Mouse (Mus musculus) right cerebral cortex, adult 18-20 months (tissue): ENCODE data around the gene Olfr90.

ENCODE experiments used
- DNase-seq: peaks from one replicate; pipeline ENCODE4 v3.0.0; 2022; ENCODE audit warnings: mixed read lengths

Gene Olfr90

DNA sequence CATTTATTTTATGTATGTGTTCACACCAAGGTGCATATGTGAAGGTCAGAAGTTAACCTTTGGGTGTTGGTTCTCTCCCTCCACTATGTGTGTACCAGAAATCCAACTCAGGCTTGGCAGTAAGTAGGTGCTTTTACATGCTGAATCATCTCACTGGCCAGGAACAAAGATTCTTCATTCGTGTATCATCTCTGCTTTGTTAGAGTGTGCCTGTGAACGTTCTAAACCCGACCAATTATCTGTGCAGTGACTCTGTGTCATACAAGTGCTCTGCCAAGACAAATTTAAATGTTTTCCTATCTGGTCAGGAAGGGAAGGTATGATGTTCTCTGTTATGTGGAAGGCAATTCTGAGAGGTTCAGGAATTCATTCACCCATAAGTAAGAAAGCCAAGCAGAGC, 26.9 kb downstream of the Olfr90 start:
- no peak for DNase-seq

DNA sequence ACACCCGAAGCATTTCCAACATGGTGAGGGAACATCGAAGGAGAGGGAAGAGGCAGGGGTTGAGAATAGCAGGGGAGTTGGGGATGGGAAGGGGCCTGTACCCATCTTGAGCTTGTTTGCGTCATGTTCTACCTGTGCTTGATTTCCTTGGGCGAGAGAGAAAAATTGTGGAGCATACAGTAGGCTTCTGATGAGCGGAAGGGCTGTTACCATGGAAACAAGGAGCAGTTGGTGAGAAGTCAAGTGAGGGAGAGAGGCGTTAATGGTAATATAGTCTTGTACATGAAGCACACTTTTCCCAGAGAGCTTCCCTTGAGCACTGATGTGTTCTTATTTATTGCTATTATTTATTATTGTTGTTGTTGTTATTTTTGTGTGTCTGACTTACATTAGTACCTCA, 31.3 kb downstream of the Olfr90 start:
- no peak for DNase-seq

DNA sequence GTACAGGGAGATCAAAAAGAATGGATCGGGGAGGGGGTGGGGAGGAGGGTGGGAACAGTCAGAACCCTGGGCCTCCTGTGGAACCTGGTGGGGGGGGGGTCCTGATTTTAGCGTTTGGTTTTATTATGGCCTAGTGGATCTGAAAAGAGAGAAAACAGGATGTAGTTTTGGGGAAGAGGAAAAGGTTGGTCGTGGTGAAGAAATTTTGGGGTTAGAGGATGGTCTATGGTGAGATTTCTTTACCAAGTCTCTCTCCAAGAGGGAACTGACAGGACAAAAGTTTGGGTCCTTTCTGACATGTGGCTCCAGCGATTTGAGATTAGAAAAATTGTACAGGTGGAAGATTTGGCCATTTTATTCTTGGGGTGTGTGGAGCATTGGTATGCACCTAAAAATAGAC, 36.6 kb downstream of the Olfr90 start:
- DNase-seq = no peak

DNA sequence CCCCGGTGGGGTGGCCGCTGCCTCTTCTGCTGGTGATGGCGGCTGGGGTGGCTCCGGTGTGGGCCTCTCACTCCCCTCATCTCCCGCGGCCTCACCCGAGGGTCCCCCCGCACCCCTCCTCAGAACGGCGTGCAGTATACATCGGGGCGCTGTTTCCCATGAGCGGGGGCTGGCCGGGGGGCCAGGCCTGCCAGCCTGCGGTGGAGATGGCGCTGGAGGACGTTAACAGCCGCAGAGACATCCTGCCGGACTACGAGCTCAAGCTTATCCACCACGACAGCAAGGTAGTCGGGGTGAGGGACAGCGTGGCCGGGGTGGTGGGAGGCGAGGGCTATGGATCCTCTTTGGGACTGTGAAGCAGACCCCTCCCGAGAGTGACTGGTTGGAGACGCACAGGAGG, 37.4 kb downstream of the Olfr90 start:
- no peak for DNase-seq

DNA sequence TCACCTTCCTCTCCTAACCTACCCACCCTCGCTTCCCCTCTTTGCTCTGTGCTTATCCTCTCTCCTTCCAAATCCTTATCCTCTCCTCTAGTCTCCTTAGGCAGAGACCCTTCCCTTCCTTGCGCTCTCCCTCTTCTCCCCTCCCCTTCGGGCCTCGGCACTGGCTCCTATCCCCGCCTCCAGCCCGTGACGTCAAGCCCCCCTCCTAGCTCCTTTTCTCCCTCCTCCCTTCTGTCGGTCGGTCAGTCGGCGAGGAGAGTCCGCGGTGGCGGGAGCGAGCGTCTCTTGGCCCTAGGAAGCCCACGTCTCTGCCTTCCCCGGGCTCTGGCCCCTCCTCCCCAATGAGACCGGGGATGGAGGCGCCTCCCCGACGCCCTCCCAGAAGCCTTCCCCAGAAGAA, 37.9 kb downstream of the Olfr90 start:
- DNase-seq = peak; percentile 95

DNA sequence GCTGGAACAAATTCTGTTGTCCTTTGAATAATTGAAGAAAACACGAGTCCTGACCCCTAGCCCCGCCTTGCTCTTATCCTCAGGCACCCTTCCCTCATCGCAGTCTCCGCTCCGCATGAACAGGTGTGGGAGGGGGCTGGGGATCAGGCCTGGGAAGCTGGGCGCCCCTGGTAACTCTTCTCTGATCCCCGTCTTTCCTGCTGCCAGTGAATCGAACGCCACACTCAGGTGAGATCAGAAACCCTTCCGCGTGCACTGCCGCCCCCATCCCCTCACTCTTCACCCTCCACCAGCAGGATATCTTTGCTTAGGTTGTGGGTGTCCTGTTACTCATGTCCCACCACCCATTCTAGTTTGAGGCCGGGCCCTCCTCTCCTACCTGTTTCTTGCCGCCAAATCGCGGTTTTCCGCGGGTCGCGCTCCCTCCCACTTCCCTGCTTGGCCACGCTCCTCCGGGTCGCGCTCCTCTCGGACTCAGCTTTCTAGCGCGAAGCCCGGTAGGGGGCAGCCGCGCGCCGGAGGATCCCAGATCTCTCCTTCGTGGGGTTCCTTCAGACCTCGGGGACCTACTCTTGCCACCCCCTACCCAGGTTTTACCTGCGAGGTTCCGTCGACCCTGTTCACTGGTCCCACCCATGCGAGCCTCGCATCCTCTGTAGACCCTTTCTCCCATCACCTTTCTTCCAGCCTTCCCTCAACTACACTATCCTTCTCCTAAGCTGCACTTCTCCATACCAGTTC, 38.6 kb downstream of the Olfr90 start:
- DNase-seq = peak; percentile 84

DNA sequence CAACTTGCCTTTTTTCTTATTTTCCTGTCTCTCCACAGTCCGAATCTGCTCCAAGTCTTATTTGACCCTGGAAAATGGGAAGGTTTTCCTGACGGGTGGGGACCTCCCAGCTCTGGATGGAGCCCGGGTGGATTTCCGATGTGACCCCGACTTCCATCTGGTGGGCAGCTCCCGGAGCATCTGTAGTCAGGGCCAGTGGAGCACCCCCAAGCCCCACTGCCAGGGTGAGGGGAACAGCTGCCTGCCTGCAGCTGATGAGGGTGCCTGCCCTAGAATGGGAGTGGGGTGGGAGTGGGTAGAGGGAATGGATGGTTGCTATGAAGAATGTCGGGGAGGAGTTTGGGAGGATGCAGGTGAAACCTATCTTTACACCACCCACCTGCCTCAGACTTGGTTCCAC, 39.9 kb downstream of the Olfr90 start:
- no peak for DNase-seq

DNA sequence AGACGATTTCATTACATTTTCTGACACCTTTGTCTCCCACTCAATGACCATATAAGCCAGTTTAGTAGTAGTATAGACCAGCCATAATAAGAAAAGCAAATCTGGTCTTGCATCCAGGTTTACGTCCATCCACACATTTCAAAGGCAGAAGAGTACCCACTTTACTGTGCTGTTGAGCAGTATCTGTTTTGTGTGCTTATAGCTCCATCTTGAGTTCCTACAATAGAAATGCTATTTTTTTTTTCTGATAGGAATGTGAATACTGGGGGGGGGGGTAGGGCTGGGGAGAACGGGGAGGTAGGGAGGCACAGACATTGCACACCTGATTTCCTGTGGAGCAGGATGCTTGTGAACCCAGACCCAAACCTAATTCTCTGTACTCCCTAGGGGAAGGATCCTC, 40.3 kb downstream of the Olfr90 start:
- no peak for DNase-seq

DNA sequence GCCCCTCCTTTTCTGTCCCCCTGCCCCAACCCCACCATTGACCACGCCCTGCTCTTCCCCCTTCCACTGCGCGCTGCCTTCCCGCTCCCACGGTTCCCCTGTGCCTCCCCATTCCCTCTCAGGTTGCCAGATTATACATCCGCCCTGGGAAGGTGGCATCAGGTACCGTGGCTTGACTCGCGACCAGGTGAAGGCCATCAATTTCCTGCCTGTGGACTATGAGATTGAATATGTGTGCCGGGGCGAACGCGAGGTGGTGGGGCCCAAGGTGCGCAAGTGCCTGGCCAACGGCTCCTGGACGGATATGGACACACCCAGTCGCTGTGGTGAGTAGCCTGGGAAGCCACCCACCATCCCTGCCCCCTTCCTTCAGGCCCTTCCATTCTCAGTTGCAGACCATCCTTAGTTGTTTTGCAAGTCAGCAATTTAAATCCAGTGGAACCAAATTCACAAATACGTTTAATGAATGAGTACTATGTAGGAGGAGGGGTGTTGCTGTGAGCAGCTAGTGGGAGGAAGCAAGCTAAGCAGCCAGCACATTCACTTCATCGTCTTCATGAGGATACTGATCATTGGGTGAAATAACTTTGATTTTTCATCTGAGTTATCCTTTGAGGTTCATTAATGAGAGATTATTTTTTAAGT, 40.8 kb downstream of the Olfr90 start:
- no peak for DNase-seq

DNA sequence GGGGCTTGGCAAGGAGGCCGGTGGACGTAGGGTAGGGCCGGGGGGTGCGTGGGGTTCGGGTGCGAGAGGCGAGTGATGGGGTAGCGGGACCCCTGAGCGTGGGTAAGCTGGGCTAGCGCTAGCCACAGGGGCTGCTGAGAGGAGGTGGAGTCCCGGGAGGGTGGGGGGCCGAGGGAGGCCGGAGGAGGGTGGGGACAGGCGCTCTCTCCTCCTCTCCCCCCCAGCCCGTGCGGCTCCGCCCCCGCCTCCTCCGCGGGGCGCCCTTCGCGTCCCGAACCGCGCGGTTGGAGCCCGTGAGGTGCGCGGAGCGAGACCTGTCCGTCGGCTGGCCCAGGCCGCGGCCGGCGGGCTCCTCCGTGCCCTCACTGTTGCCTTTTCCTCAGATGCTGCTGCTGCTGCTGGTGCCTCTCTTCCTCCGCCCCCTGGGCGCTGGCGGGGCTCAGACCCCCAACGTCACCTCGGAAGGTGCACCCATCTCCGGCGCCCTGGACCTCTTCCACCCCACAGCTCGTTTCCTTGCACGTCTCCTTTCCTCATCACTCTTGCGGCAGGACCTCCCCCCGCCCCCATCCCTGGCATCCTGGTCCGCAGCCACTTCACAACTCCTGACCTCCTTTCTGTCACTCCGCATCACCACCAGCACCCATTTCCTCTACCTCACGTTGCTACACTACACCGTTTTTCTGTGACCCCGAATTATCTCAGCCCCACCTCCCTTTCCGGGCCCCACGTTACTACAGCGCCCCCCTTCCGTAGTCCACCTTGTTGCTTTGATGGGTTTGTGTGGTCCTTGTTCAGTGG, 41.8 kb downstream of the Olfr90 start:
- DNase-seq = peak; percentile 69

DNA sequence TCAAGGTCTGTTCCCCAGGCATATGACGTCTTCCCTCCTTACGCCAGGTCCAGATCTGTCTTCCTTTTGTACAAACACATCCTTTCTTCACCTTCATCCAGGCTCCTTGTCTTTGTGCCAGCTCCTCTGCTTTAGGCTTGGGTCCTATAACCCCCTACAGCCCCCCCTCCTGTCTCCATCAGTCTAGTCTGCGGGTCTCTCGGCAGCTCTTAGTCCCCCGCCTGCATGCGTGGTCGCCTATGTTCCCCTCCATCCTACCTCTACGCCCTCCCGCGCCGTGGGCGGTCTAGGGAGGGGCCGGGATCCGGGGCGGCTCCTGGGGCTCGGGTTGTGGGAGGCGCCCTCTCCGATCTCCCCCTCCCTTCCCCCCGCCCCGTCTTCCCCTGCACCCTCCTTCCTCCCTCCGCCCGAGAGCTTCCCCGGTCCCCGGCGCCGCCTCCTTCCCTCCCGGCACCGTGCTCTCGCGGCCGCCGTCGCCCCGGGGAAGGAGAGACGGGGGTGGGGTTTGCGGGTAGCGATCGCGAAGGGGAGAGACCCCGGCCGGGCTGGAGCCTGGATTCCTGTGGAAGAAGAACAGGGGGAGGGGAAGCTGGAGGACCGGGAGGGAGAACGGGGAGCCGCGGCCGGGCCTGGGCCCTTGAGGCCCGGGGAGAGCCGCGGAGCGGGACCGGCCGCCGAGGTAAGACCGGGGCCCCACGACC, 42.5 kb downstream of the Olfr90 start, which contains the start of gene Gabbr1:
Gabbr1 (plus strand) TSS at position 356 of the 701 bp plus-strand sequence.
- peak; percentile 89 for DNase-seq

DNA sequence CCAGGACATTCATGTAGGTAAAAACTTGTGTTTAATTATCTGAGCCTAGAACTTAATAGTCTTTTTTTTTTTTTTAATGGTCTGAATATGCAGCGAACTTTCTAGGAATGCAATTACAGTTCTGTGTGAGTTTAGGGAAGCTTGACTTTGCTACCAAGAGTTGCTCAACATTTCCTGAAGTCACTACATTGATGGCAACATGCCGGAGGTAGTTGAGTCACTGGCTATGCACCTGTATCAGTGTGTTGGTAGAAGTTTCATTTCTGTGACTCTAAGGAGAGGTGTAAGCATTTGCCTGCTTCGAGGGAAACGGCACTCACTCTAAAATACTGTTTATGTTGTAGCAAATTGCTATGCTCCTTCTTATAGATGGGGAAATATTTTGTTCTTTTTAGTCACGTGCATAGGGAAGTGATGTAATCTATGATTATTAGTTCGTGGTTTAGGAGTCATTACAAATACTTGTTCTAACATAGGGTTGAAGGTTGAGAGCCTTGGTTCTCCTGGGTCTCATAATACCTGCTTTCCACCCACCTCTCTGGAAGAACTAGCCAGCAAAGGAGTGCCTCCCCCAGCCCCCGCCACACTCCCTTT, 43.6 kb downstream of the Olfr90 start:
- DNase-seq = no peak

DNA sequence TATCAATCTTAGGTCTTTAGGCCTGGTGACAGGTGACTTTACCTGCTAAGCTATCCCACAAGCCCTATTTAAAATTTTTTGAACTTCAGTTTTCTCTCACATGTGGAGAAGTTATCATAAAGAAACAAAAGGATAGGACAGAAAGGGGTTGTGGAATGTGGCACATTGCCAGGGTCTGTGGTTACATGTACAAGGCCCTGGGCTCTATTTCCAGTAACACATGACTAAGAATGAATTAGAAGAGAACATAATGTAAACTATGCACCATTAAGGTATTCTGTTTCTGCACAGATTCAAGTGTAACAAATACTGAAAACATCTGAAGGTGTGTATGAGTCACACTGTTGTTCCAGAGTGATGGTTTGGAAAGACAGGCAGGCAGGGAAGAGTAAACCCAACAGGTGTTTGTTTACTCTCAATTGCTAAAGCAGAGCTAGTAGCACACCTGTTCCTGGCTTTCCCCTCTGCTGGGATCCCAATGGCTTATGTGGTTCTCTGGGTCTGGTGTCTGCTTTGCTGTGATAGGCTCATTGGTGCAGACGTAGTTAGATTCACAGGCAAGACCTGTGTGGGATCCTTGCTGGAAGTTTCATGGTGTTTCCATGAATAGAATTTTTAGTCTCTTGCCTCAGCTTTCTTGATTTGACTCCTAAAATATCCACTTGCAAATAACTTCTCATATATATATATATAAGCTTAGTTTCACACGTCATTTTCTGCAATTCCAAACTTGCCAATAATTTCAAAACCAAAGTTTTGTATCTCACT, 49.0 kb downstream of the Olfr90 start:
- no peak for DNase-seq
